ENCODE assay signal across 9 mouse cellular contexts in the genomic region with DNA sequence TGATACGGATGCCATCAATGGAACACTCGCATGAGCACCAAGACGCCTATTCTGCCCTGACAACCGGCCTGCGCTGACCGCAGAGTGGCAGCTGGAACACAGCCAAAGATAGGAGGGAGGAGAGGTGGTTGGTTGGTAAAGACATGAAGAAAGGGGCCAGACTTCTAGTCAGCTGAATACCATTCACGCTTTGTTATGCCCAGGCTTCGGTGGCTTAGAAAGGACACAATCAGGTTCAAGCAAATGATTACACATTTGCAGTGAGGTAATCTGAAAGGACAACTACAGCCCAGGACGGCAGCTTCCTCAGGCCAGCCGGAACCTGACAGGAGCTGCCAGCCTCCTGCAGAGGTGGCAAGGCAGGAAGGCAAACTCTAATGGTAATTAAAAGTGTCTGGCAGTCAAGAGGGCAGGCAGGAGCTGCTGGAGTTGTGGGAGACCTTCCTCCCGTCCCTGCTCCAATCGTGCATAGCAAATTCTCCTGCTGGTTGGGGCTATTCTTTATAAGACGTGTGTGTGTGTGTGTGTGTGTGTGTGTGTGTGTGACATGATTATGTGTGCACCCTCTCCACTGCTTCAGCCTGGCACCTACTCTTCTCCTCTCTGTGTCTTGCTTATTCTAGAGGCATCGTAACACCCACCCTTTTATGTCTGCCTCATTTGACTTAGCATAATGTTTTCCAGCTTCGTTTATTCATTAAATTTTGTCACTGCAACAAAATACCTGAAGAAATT.
DNase-seq lines count a peak whose midpoint lies in the region; ATAC-seq lines count a peak whose summit lies in the region.
"Had no signal": no experiment of that assay in that cellular context is flagged by ENCODE, and none has a peak within 500 bp of the region (broad histone marks: within the 10 kb centered on the region; RNA-seq: fewer than 3 reads in every experiment).

No protein-coding gene starts in this region.

- H3K4me3 ChIP-seq in forebrain, embryonic 11.5 days (ENCODE audit: low read depth, low read length): no peak overlapping the region
- H3K4me3 ChIP-seq in forebrain, embryonic 10.5 days: no peak overlapping the region
- H3K4me3 ChIP-seq in forebrain, embryonic 15.5 days: no peak overlapping the region
- H3K4me3 ChIP-seq in kidney, embryonic 15.5 days (replicated peaks): no peak overlapping the region
- H3K4me3 ChIP-seq in midbrain, embryonic 14.5 days (replicated peaks; ENCODE audit: low read depth, low read length): no peak overlapping the region
- no peak overlapping the region for H3K4me3 ChIP-seq in liver, embryonic 11.5 days (ENCODE audit: low read depth, low read length)
- H3K4me3 ChIP-seq: myocyte had no signal

- no peak overlapping the region for H3K9ac ChIP-seq in forebrain, embryonic 11.5 days (ENCODE audit: low read length)
- H3K9ac ChIP-seq in forebrain, embryonic 15.5 days (replicated peaks): no peak overlapping the region; the same call in 1 of the 2 replicates
- H3K9ac ChIP-seq in kidney, embryonic 15.5 days: no peak overlapping the region
- H3K9ac ChIP-seq in midbrain, embryonic 14.5 days (replicated peaks; ENCODE audit: low read length): no peak overlapping the region
- no peak overlapping the region for H3K9ac ChIP-seq in liver, embryonic 11.5 days (ENCODE audit: low read depth, low read length)

- 55% methylated on average over 15 of the region's 15 CpGs for WGBS in forebrain, embryonic 11.5 days
- 72% methylated on average over 15 of the region's 15 CpGs for WGBS in forebrain, embryonic 10.5 days
- 16% methylated on average over 15 of the region's 15 CpGs for WGBS in forebrain, embryonic 15.5 days
- 29% methylated on average over 15 of the region's 15 CpGs for WGBS in kidney, embryonic 15.5 days
- 21% methylated on average over 15 of the region's 15 CpGs for WGBS in midbrain, embryonic 14.5 days
- WGBS in liver, embryonic 11.5 days: 53% methylated on average over 15 of the region's 15 CpGs

- H3K27ac ChIP-seq in forebrain, embryonic 11.5 days (ENCODE audit: low read depth, low read length): no peak overlapping the region
- no peak overlapping the region for H3K27ac ChIP-seq in forebrain, embryonic 10.5 days
- no peak overlapping the region for H3K27ac ChIP-seq in forebrain, embryonic 15.5 days (replicated peaks)
- H3K27ac ChIP-seq in kidney, embryonic 15.5 days: peak overlapping the region; percentile 42; the same call in 1 of the 2 replicates
- peak overlapping the region; percentile 26 for H3K27ac ChIP-seq in midbrain, embryonic 14.5 days (replicated peaks; ENCODE audit: low read depth, low read length)
- H3K27ac ChIP-seq in liver, embryonic 11.5 days (ENCODE audit: low read depth, low read length): no peak overlapping the region

- H3K4me1 ChIP-seq in forebrain, embryonic 11.5 days (replicated peaks; ENCODE audit: control insufficient read depth, insufficient read depth, low read length): no peaks in the 10 kb centered on the region; the same call in 1 of the 2 replicates
- peaks cover 11% of the 10 kb centered on the region for H3K4me1 ChIP-seq in forebrain, embryonic 10.5 days
- peaks cover 11% of the 10 kb centered on the region for H3K4me1 ChIP-seq in forebrain, embryonic 15.5 days
- peaks cover 5% of the 10 kb centered on the region; the same call in 1 of the 2 replicates for H3K4me1 ChIP-seq in kidney, embryonic 15.5 days
- H3K4me1 ChIP-seq in midbrain, embryonic 14.5 days (ENCODE audit: control insufficient read depth, insufficient read depth, low read length): peaks cover 10% of the 10 kb centered on the region
- no peaks in the 10 kb centered on the region for H3K4me1 ChIP-seq in liver, embryonic 11.5 days (replicated peaks; ENCODE audit: control insufficient read depth, insufficient read depth, low read length)

- no peaks in the 10 kb centered on the region for H3K36me3 ChIP-seq in forebrain, embryonic 11.5 days (ENCODE audit: control insufficient read depth, insufficient read depth, low read length)
- H3K36me3 ChIP-seq in forebrain, embryonic 10.5 days (replicated peaks): no peaks in the 10 kb centered on the region
- no peaks in the 10 kb centered on the region for H3K36me3 ChIP-seq in forebrain, embryonic 15.5 days
- no peaks in the 10 kb centered on the region for H3K36me3 ChIP-seq in kidney, embryonic 15.5 days
- H3K36me3 ChIP-seq in midbrain, embryonic 14.5 days (ENCODE audit: control insufficient read depth, insufficient read depth, low read length): no peaks in the 10 kb centered on the region
- H3K36me3 ChIP-seq in liver, embryonic 11.5 days (ENCODE audit: control insufficient read depth, insufficient read depth, low read length): no peaks in the 10 kb centered on the region

- ATAC-seq in forebrain, embryonic 11.5 days (replicated peaks; ENCODE audit: low FRiP score): peak; percentile 61
- ATAC-seq in forebrain, embryonic 15.5 days (replicated peaks): peak; percentile 58; the same call in 1 of the 2 replicates
- peak; percentile 74 for ATAC-seq in kidney, embryonic 15.5 days (replicated peaks; ENCODE audit: low FRiP score)
- peak; percentile 34; the same call in 1 of the 2 replicates for ATAC-seq in midbrain, embryonic 14.5 days (ENCODE audit: low FRiP score, low TSS enrichment)
- ATAC-seq in liver, embryonic 11.5 days (replicated peaks; ENCODE audit: low FRiP score): no peak

- H3K4me2 ChIP-seq in forebrain, embryonic 11.5 days (ENCODE audit: low read depth, low read length, severe bottlenecking): no peak overlapping the region
- H3K4me2 ChIP-seq in forebrain, embryonic 15.5 days (replicated peaks): no peak overlapping the region
- 0 out of 2 replicates have a peak overlapping the region, but pooled peaks have one; percentile 10 for H3K4me2 ChIP-seq in kidney, embryonic 15.5 days
- peak overlapping the region; percentile 31 for H3K4me2 ChIP-seq in midbrain, embryonic 14.5 days (ENCODE audit: low read length)
- no peak overlapping the region for H3K4me2 ChIP-seq in liver, embryonic 11.5 days

- no peaks in the 10 kb centered on the region for H3K9me3 ChIP-seq in forebrain, embryonic 11.5 days (ENCODE audit: control insufficient read depth, low read length)
- no peaks in the 10 kb centered on the region for H3K9me3 ChIP-seq in forebrain, embryonic 10.5 days
- no peaks in the 10 kb centered on the region for H3K9me3 ChIP-seq in forebrain, embryonic 15.5 days
- H3K9me3 ChIP-seq in kidney, embryonic 15.5 days (replicated peaks): no peaks in the 10 kb centered on the region
- no peaks in the 10 kb centered on the region for H3K9me3 ChIP-seq in midbrain, embryonic 14.5 days (ENCODE audit: control insufficient read depth, low read length)
- H3K9me3 ChIP-seq in liver, embryonic 11.5 days (ENCODE audit: control insufficient read depth, low read length): no peaks in the 10 kb centered on the region

- peak; percentile 51 for DNase-seq in forebrain, embryonic 11.5 days (ENCODE audit: low spot score)
- DNase-seq in forebrain, embryonic 10.5 days (ENCODE audit: extremely low spot score, low spot score): no peak
- DNase-seq in midbrain, embryonic 14.5 days: peak; percentile 68
- no peak for DNase-seq in liver, embryonic 11.5 days (ENCODE audit: low spot score)
- no peak for DNase-seq in layer of hippocampus, adult 11-12 months (ENCODE audit: low spot score)
- DNase-seq in gastrocnemius, postnatal 10 days: no peak

- no peaks in the 10 kb centered on the region for H3K27me3 ChIP-seq in forebrain, embryonic 11.5 days (ENCODE audit: control insufficient read depth, insufficient read depth, low read length)
- H3K27me3 ChIP-seq in forebrain, embryonic 10.5 days (ENCODE audit: poor library complexity, severe bottlenecking): no peaks in the 10 kb centered on the region
- H3K27me3 ChIP-seq in forebrain, embryonic 15.5 days: no peaks in the 10 kb centered on the region
- H3K27me3 ChIP-seq in kidney, embryonic 15.5 days: no peaks in the 10 kb centered on the region
- no peaks in the 10 kb centered on the region for H3K27me3 ChIP-seq in midbrain, embryonic 14.5 days (ENCODE audit: control insufficient read depth, insufficient read depth, low read length)
- H3K27me3 ChIP-seq in liver, embryonic 11.5 days (replicated peaks; ENCODE audit: control insufficient read depth, insufficient read depth, low read length): no peaks in the 10 kb centered on the region

Comparison
In these comparisons a context has a peak if more than half of its experiments do, and no peak if none do; other contexts are left out.
1. DNase-seq: peak in forebrain, embryonic 11.5 days (single experiment) and midbrain, embryonic 14.5 days (single experiment); none in forebrain, embryonic 10.5 days (single experiment), liver, embryonic 11.5 days (single experiment), layer of hippocampus, adult 11-12 months (single experiment) and gastrocnemius, postnatal 10 days (single experiment).
2. H3K27ac ChIP-seq: peak in kidney, embryonic 15.5 days (single experiment) and midbrain, embryonic 14.5 days (single experiment); none in forebrain, embryonic 11.5 days (single experiment), forebrain, embryonic 10.5 days (single experiment), forebrain, embryonic 15.5 days (single experiment) and liver, embryonic 11.5 days (single experiment).
3. H3K4me2 ChIP-seq: peak in kidney, embryonic 15.5 days (single experiment) and midbrain, embryonic 14.5 days (single experiment); none in forebrain, embryonic 11.5 days (single experiment), forebrain, embryonic 15.5 days (single experiment) and liver, embryonic 11.5 days (single experiment).